ENCODE assay signal across 25 mouse cellular contexts in the genomic region with DNA sequence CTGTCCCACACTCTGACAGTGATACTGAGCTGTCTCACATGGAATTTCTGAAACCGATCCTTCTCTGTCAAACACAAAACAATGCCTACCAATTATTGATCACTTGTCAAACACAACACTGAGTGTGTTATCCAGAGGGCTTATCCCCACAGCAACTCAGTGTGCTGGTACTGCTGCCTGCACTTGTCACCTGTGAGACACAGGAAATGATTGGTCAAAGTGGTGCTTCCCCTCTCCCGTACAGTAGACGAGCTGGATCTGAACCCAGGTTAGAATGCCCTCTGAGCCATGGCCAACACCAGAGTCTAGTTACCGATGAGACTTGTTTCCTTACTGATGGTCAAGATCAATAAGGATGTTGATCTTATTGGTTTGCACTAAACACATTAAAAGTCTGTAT. TPM values are rescaled to one million over a fixed set of nuclear protein-coding genes. Genes with fewer than 3 reads are reported as not detected.
"Had no signal": no experiment of that assay in that cellular context is flagged by ENCODE, and none has a peak within 500 bp of the region (broad histone marks: within the 10 kb centered on the region; RNA-seq: fewer than 3 reads in every experiment).

No protein-coding gene starts in this region.

- ATAC-seq: liver, embryonic 12.5 days; midbrain, embryonic 13.5 days; midbrain, embryonic 16.5 days had no signal

- DNase-seq: kidney, adult 18-20 months; kidney, adult 9 months; kidney, postnatal 14 days; kidney, postnatal 4 days; left cerebral cortex, postnatal 4 days; liver; lung, adult 18-20 months; lung, postnatal 10 days; lung, postnatal 36 days; retina, postnatal 1 day; spleen, adult 18-20 months; thymus, adult 18-20 months; thymus, postnatal 36 days had no signal

- H3K27ac ChIP-seq: limb, embryonic 13.5 days; liver, embryonic 12.5 days; liver, embryonic 15.5 days; lung, embryonic 15.5 days; midbrain, embryonic 10.5 days; midbrain, embryonic 13.5 days had no signal

- H3K9me3 ChIP-seq: limb, embryonic 13.5 days; liver, embryonic 12.5 days; liver, embryonic 15.5 days; lung, embryonic 15.5 days; megakaryocyte, embryonic 14.5 days; midbrain, embryonic 10.5 days; midbrain, embryonic 13.5 days had no signal

- H3K4me1 ChIP-seq: limb, embryonic 13.5 days; lung, embryonic 15.5 days; megakaryocyte, embryonic 14.5 days; midbrain, embryonic 10.5 days; midbrain, embryonic 13.5 days had no signal

- H3K9ac ChIP-seq: limb, embryonic 13.5 days; liver, embryonic 12.5 days; liver, embryonic 15.5 days; lung, embryonic 15.5 days; midbrain, embryonic 13.5 days had no signal

- H3K4me2 ChIP-seq: limb, embryonic 13.5 days; liver, embryonic 12.5 days; liver, embryonic 15.5 days; lung, embryonic 15.5 days; midbrain, embryonic 13.5 days had no signal

- H3K27me3 ChIP-seq: limb, embryonic 13.5 days; liver, embryonic 12.5 days; liver, embryonic 15.5 days; lung, embryonic 15.5 days; midbrain, embryonic 13.5 days had no signal

- H3K36me3 ChIP-seq: limb, embryonic 13.5 days; liver, embryonic 12.5 days; liver, embryonic 15.5 days; lung, embryonic 15.5 days; midbrain, embryonic 10.5 days; midbrain, embryonic 13.5 days had no signal

- H3K4me3 ChIP-seq: limb, embryonic 13.5 days; liver, embryonic 12.5 days; liver, embryonic 15.5 days; lung, embryonic 15.5 days; megakaryocyte, embryonic 14.5 days; midbrain, embryonic 10.5 days; midbrain, embryonic 13.5 days; myocyte had no signal

RNA-seq across cellular contexts. Expression of gene Btbd16, which starts 27.9 kb away (rescaled TPM):
- polyA plus RNA-seq: kidney, embryonic 16.5 days; liver, embryonic 12.5 days; liver, embryonic 15.5 days; lung, embryonic 15.5 days; midbrain, embryonic 10.5 days; midbrain, embryonic 13.5 days; midbrain, embryonic 16.5 days; myocyte; neural tube, embryonic 11.5 days; neural tube, embryonic 14.5 days had no signal
